Mouse (Mus musculus): Measurements from ENCODE around the gene Leng9. TPM values are rescaled to one million over a fixed set of nuclear protein-coding genes. Genes with fewer than 3 reads are reported as not detected.

Gene Leng9
- polyA plus RNA-seq, 1 experiment from 2014 or later = 1.9 TPM

DNA sequence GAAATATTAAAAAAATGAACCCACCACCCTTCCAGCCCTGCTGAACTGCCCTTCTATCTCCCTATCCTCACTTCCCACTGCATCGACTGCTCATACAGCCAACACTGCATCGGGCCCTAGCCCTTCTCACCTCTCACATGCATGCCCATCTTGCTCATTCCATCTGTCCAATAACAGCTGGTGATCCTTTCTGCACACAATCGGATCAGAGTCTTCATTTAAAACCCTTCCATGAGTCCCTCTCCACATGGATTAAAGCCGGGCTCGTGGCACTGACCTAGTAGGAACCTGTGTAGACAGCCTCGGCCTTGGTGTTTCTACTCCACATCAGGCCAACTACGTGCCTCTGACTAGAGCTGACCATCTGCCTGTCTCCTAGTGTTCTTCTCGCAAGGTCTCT, 18.2 kb downstream of the Leng9 start:
- Histone ChIP-seq H3K36me3 (ENCODE audit: control insufficient read depth, insufficient read depth, low read length) (no peaks in the 10 kb centered on the region), H3K4me1 (replicated peaks; ENCODE audit: control insufficient read depth, insufficient read depth, low read length) (no peaks in the 10 kb centered on the region), H3K4me3 (ENCODE audit: low read depth, low read length) (no peak overlapping the region), H3K9me3 (ENCODE audit: control insufficient read depth, low read length) (no peaks in the 10 kb centered on the region), H3K9ac (ENCODE audit: low read depth, low read length) (no peak overlapping the region), H3K27me3 (ENCODE audit: control insufficient read depth, insufficient read depth, low read length) (no peaks in the 10 kb centered on the region), H3K4me2 (replicated peaks; ENCODE audit: low read depth, low read length) (no peak overlapping the region), H3K27ac (ENCODE audit: low read depth, low read length) (no peak overlapping the region)
- WGBS = 95% methylated on average over 8 of the region's 8 CpGs
- no peak for ATAC-seq (ENCODE audit: low FRiP score)
- DNase-seq (ENCODE audit: low spot score) = no peak

DNA sequence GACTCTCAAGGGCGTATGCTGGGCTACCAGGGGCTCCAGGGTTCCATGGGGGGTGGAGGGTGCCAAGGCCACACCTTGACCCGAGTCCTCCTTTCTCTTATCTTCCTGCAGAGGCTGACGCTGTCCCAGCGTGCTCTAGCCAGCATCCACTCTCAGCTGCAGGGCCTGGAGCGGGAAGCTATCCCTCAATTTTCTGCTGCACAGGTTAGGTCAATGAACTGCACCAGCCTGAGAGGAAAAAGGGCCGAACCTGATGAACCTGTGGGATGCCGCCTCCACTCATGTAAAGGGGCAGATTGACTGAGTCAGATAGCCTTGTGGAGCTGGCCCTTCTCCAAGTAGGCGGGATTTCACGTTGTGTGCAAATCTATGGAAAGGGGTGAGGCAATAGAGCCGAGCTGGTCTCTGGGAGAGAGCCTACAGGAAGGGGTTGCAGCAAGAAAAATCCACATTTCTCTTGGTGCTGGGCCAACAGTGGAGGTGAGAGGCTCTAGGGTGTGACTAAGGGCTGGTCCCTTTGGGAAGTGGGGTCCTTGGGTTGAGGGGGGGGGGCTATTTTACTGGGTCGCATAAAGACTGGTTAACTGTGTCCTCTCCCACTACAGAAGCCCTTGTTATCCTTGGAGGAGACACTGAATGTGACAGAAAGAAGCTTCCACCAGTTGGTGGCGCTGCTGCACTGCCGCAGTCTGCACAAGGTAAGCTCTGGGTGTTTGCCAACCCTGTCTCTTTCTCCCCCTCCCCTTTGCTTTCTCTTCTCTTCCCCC, 19.3 kb downstream of the Leng9 start:
- ATAC-seq (ENCODE audit: low FRiP score) = peak; percentile 88
- no peak overlapping the region; the same call in 1 of the 2 replicates for H3K9ac ChIP-seq (ENCODE audit: low read depth, low read length)

DNA sequence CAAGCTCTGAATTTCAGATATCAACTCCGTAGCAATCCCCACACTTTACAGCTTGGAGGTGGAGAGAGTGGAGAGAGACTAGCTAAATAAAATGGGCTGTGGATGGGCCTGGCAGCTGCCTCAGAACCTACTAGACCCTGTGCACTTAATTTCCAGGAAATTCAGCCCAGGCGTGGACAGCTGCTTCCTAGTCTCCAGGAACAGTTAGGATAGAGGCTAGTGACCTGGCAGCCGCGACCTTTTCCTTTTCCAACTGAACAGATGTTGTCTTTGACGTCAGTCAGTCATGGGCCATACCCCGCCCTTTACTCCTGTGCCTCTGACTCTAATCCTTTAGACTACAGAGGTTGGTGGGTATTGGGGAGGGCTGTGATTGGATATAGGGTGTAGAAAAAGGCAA, 21.3 kb downstream of the Leng9 start:
- no peak overlapping the region for H3K27ac ChIP-seq (ENCODE audit: low read depth, low read length)
- H3K9me3 ChIP-seq (ENCODE audit: control insufficient read depth, low read length) = no peaks in the 10 kb centered on the region
- no peak overlapping the region for H3K4me2 ChIP-seq (replicated peaks; ENCODE audit: low read depth, low read length)
- no peak overlapping the region for H3K4me3 ChIP-seq (ENCODE audit: low read depth, low read length)
- ATAC-seq (ENCODE audit: low FRiP score) (no peak), DNase-seq (ENCODE audit: low spot score) (no peak)
- H3K36me3 ChIP-seq (ENCODE audit: control insufficient read depth, insufficient read depth, low read length) = no peaks in the 10 kb centered on the region
- WGBS = 71% methylated on average over 6 of the region's 6 CpGs
- H3K4me1 ChIP-seq (replicated peaks; ENCODE audit: control insufficient read depth, insufficient read depth, low read length) = peaks cover 8% of the 10 kb centered on the region
- no peaks in the 10 kb centered on the region for H3K27me3 ChIP-seq (ENCODE audit: control insufficient read depth, insufficient read depth, low read length)
- H3K9ac ChIP-seq (ENCODE audit: low read depth, low read length) = no peak overlapping the region

More for the DNA sequence above, 19.3 kb downstream of the Leng9 start:
- WGBS = 49% methylated on average over 13 of the region's 13 CpGs
- Histone ChIP-seq H3K4me3 (ENCODE audit: low read depth, low read length) (no peak overlapping the region), H3K27ac (ENCODE audit: low read depth, low read length) (peak overlapping the region; percentile 60; the same call in 1 of the 2 replicates), H3K27me3 (ENCODE audit: control insufficient read depth, insufficient read depth, low read length) (no peaks in the 10 kb centered on the region), H3K4me2 (replicated peaks; ENCODE audit: low read depth, low read length) (no peak overlapping the region), H3K36me3 (ENCODE audit: control insufficient read depth, insufficient read depth, low read length) (no peaks in the 10 kb centered on the region), H3K9me3 (ENCODE audit: control insufficient read depth, low read length) (no peaks in the 10 kb centered on the region), H3K4me1 (replicated peaks; ENCODE audit: control insufficient read depth, insufficient read depth, low read length) (no peaks in the 10 kb centered on the region)
- DNase-seq (ENCODE audit: low spot score) = peak; percentile 89

DNA sequence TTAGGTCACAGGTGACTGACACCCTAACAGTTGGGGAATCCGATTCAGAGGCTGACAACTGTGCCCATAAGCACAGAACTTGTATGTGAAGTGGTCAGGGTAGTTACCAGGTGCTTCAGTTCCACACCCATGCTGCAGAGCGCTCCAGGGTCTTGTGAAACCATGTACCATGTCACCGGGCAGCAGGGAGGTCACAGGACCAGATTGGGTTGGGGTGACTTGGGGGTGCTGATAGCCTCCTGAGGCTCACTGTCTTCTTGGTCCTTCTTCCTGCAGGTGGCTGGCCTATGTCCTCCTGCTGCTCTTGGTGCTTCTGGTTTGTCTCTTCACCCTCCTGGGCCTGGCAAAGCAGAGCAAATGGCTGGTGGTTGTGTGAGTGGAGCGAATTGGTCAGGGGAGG, 22.3 kb downstream of the Leng9 start:
- Histone ChIP-seq H3K27ac (ENCODE audit: low read depth, low read length) (no peak overlapping the region), H3K4me3 (ENCODE audit: low read depth, low read length) (no peak overlapping the region), H3K9ac (ENCODE audit: low read depth, low read length) (no peak overlapping the region), H3K9me3 (ENCODE audit: control insufficient read depth, low read length) (no peaks in the 10 kb centered on the region), H3K27me3 (ENCODE audit: control insufficient read depth, insufficient read depth, low read length) (no peaks in the 10 kb centered on the region), H3K36me3 (ENCODE audit: control insufficient read depth, insufficient read depth, low read length) (no peaks in the 10 kb centered on the region), H3K4me2 (replicated peaks; ENCODE audit: low read depth, low read length) (no peak overlapping the region), H3K4me1 (replicated peaks; ENCODE audit: control insufficient read depth, insufficient read depth, low read length) (peaks cover 11% of the 10 kb centered on the region)
- no peak for ATAC-seq (ENCODE audit: low FRiP score)
- DNase-seq (ENCODE audit: low spot score) = no peak
- WGBS = 90% methylated on average over 4 of the region's 4 CpGs

DNA sequence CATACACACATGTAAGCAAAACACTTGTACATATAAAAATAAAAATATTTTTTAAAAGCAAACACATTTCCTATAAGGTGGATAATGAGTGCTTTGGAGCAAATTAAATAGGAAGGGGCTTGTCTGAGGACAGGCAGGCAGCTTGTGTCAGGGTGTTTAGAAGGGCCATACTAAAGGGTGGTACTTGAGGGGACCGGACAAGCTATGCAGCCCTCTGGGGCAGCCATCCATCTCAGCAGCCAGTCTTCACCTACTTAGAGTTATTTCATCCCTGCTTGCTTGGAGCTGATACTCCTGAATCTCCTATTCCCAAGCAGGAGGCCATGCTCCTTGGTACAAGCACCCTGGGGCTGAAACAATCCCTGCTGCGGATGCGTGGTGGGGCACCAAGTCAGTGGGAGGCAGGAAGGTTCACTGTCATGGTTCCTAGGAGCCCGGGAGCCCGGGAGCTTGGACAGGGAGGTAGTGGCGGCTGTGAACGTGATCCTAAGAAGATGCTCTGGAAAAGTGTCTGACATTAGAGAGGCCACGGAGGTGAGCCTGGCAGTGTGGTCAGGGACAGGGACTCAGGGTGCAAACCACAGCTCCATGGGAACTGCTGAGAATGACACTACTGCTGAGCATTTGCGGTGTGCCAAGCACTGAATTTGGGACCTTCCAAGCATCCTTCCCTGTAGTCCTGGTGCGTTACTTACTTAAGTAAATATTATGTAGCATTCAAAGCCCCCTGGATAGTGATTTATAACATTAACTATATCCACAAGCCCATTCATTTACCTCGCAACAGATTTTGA, 23.0 kb downstream of the Leng9 start:
- Histone ChIP-seq H3K9ac (ENCODE audit: low read depth, low read length) (no peak overlapping the region), H3K4me3 (ENCODE audit: low read depth, low read length) (no peak overlapping the region), H3K4me2 (replicated peaks; ENCODE audit: low read depth, low read length) (no peak overlapping the region), H3K4me1 (replicated peaks; ENCODE audit: control insufficient read depth, insufficient read depth, low read length) (peaks cover 12% of the 10 kb centered on the region), H3K27ac (ENCODE audit: low read depth, low read length) (no peak overlapping the region), H3K36me3 (ENCODE audit: control insufficient read depth, insufficient read depth, low read length) (no peaks in the 10 kb centered on the region), H3K9me3 (ENCODE audit: control insufficient read depth, low read length) (no peaks in the 10 kb centered on the region), H3K27me3 (ENCODE audit: control insufficient read depth, insufficient read depth, low read length) (no peaks in the 10 kb centered on the region)
- 82% methylated on average over 11 of the region's 11 CpGs for WGBS
- DNase-seq (ENCODE audit: low spot score) (no peak), ATAC-seq (ENCODE audit: low FRiP score) (no peak)

DNA sequence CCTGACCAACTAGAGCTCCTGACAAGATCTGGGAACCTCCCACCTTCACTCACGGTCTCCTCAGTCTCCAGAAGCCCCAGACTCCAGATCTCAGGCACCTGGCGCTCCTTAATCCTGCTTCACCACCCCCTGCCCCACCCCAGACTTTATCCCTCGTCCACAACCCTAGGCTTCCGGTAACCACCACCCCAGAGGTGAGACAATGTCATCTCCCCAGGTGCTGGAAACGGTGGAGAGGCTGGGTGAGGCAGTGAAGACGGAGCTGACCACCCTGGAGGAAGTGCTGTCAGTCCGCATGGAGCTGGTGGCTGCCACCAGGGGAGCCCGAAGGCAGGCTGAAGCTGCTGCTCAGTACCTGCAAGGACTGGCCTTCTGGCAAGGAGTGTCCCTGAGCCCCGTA, 24.9 kb downstream of the Leng9 start:
- no peak for ATAC-seq (ENCODE audit: low FRiP score)
- Histone ChIP-seq H3K4me2 (replicated peaks; ENCODE audit: low read depth, low read length) (no peak overlapping the region), H3K9ac (ENCODE audit: low read depth, low read length) (peak overlapping the region; percentile 12; the same call in 1 of the 2 replicates), H3K27ac (ENCODE audit: low read depth, low read length) (peak overlapping the region; percentile 88), H3K4me3 (ENCODE audit: low read depth, low read length) (no peak overlapping the region), H3K27me3 (ENCODE audit: control insufficient read depth, insufficient read depth, low read length) (no peaks in the 10 kb centered on the region), H3K36me3 (ENCODE audit: control insufficient read depth, insufficient read depth, low read length) (no peaks in the 10 kb centered on the region), H3K9me3 (ENCODE audit: control insufficient read depth, low read length) (no peaks in the 10 kb centered on the region), H3K4me1 (replicated peaks; ENCODE audit: control insufficient read depth, insufficient read depth, low read length) (peaks cover 12% of the 10 kb centered on the region)
- no peak for DNase-seq (ENCODE audit: low spot score)
- WGBS = 37% methylated on average over 9 of the region's 9 CpGs

DNA sequence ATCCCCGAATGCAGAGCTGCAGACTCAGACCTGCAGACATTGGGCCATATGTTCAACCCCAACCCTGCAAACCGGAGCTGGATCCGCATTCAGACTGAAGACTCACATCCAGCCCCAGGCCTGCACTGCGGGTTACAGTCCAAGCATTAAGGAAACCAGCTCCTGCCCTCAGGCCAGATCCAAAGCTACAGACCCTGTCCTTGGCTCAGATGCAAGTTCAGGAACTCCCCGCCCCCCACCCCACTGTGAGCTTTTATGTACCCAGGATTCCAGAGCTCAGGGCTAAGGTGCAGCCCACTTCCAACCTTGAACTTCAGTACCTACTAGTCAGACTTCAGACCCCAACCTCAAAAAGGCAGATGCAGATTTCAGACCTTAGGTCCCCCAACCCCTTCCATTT, 25.3 kb downstream of the Leng9 start:
- Histone ChIP-seq H3K27me3 (ENCODE audit: control insufficient read depth, insufficient read depth, low read length) (no peaks in the 10 kb centered on the region), H3K36me3 (ENCODE audit: control insufficient read depth, insufficient read depth, low read length) (no peaks in the 10 kb centered on the region), H3K9ac (ENCODE audit: low read depth, low read length) (peak overlapping the region; percentile 12; the same call in 1 of the 2 replicates), H3K27ac (ENCODE audit: low read depth, low read length) (peak overlapping the region; percentile 88), H3K4me1 (replicated peaks; ENCODE audit: control insufficient read depth, insufficient read depth, low read length) (peaks cover 12% of the 10 kb centered on the region), H3K9me3 (ENCODE audit: control insufficient read depth, low read length) (no peaks in the 10 kb centered on the region), H3K4me3 (ENCODE audit: low read depth, low read length) (peak overlapping the region; percentile 23; the same call in 1 of the 2 replicates), H3K4me2 (replicated peaks; ENCODE audit: low read depth, low read length) (peak overlapping the region; percentile 19)
- ATAC-seq (ENCODE audit: low FRiP score) (peak; percentile 10), DNase-seq (ENCODE audit: low spot score) (no peak)
- WGBS = 8% methylated on average over 5 of the region's 5 CpGs

DNA sequence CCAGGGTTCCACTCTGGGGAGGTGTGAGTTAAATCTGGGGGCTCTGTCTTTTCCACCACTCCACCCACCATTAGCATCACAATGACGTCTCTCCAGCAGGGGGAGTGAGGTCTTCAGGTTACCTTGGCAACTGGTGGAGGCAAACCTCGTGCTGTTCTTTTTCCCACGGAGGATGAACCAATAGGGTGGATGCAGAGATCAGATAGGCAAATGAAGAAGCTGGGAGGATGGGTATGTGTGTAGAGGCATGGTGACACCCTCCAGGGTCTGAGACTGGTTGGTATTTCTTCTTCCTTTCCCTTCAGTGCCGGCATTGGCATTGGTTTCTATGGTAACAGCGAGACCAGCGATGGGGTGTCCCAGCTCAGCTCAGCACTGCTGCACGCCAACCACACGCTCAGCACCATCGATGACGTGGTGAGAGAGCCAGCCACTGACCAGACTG, 25.8 kb downstream of the Leng9 start:
- H3K27me3 ChIP-seq (ENCODE audit: control insufficient read depth, insufficient read depth, low read length) = no peaks in the 10 kb centered on the region
- DNase-seq (ENCODE audit: low spot score) = peak; percentile 88
- peak; percentile 86 for ATAC-seq (ENCODE audit: low FRiP score)
- no peaks in the 10 kb centered on the region for H3K36me3 ChIP-seq (ENCODE audit: control insufficient read depth, insufficient read depth, low read length)
- H3K9me3 ChIP-seq (ENCODE audit: control insufficient read depth, low read length) = no peaks in the 10 kb centered on the region
- peak overlapping the region; percentile 23; the same call in 1 of the 2 replicates for H3K4me3 ChIP-seq (ENCODE audit: low read depth, low read length)
- peak overlapping the region; percentile 42; the same call in 1 of the 2 replicates for H3K9ac ChIP-seq (ENCODE audit: low read depth, low read length)
- peak overlapping the region; percentile 19 for H3K4me2 ChIP-seq (replicated peaks; ENCODE audit: low read depth, low read length)
- peak overlapping the region; percentile 94 for H3K27ac ChIP-seq (ENCODE audit: low read depth, low read length)
- peaks cover 12% of the 10 kb centered on the region for H3K4me1 ChIP-seq (replicated peaks; ENCODE audit: control insufficient read depth, insufficient read depth, low read length)
- 0% methylated on average over 9 of the region's 10 CpGs for WGBS

Data from hindbrain, embryonic 11.5 days (tissue).